Mouse (Mus musculus): ENCODE results near the gene Oas1e.

- TF ChIP-seq POLR2A (IDR thresholded peaks at IDR 0.05; ENCODE audit: extremely low read depth, insufficient read depth, low read length): no peak
- no peak for TF ChIP-seq CTCF (IDR thresholded peaks at IDR 0.05; ENCODE audit: low read depth, low read length)
These were observed 35.7 kb upstream of the Oas1e start for GRCm38 (mm10) chr5:120831031-120831430.

Data from liver, adult 2 months (tissue).